Mouse (Mus musculus): ENCODE measurements around the gene Ttc17.
"Not testable (repeated sequence)": the region's sequence is repeated elsewhere in the genome, so short reads cannot be mapped to it uniquely, and the experiment has no call there.

The Ttc17 gene

GRCm38 (mm10) chr2:94406083-94406957, at the start of gene Ttc17:
TSS of gene Ttc17 (minus strand) at chr2:94406689.
- DNase-seq (ENCODE audit: low read depth in 2 of 2, low spot score in 2 of 2), result peak; percentile 83 to 84

- DNase-seq (ENCODE audit: low read depth in 2 of 2, low spot score in 2 of 2), result no peak
Measured at GRCm38 (mm10) chr2:94449643-94450042, 43.2 kb upstream of the Ttc17 start.

- DNase-seq (ENCODE audit: low read depth in 2 of 2, low spot score in 2 of 2), result no peak
Measured at GRCm38 (mm10) chr2:94436952-94437351, 30.5 kb upstream of the Ttc17 start.

GRCm38 (mm10) chr2:94435481-94435880, 29.0 kb upstream of the Ttc17 start:
- no peak for DNase-seq (ENCODE audit: low read depth in 2 of 2, low spot score in 2 of 2)

GRCm38 (mm10) chr2:94434833-94435232, 28.3 kb upstream of the Ttc17 start:
- DNase-seq (ENCODE audit: low read depth in 2 of 2, low spot score in 2 of 2), result no peak

- DNase-seq (ENCODE audit: low read depth in 2 of 2, low spot score in 2 of 2), result no peak
Measured at GRCm38 (mm10) chr2:94432214-94432613, 25.7 kb upstream of the Ttc17 start.

- DNase-seq (ENCODE audit: low read depth in 2 of 2, low spot score in 2 of 2), result no peak
Measured at GRCm38 (mm10) chr2:94428456-94428855, 22.0 kb upstream of the Ttc17 start.

- no peak for DNase-seq (ENCODE audit: low read depth in 2 of 2, low spot score in 2 of 2)
Measured at GRCm38 (mm10) chr2:94407441-94407840, 952 bp upstream of the Ttc17 start.

- peak in 1 of 2 experiments; percentile 23 for DNase-seq (ENCODE audit: low read depth in 2 of 2, low spot score in 2 of 2)
Measured at GRCm38 (mm10) chr2:94407021-94407420, 532 bp upstream of the Ttc17 start.

GRCm38 (mm10) chr2:94405397-94406082, 949 bp downstream of the Ttc17 start:
- no peak for DNase-seq (ENCODE audit: low read depth in 2 of 2, low spot score in 2 of 2)

- no peak for DNase-seq (ENCODE audit: low read depth in 2 of 2, low spot score in 2 of 2)
Measured at GRCm38 (mm10) chr2:94404512-94405240, 1.8 kb downstream of the Ttc17 start.

- DNase-seq (ENCODE audit: low read depth in 2 of 2, low spot score in 2 of 2), result no peak
Measured at GRCm38 (mm10) chr2:94402561-94402960, 3.9 kb downstream of the Ttc17 start.

GRCm38 (mm10) chr2:94402096-94402495, 4.4 kb downstream of the Ttc17 start:
- no peak for DNase-seq (ENCODE audit: low read depth in 2 of 2, low spot score in 2 of 2)

GRCm38 (mm10) chr2:94401006-94401405, 5.5 kb downstream of the Ttc17 start:
- DNase-seq (ENCODE audit: low read depth in 2 of 2, low spot score in 2 of 2), result no peak

- DNase-seq (ENCODE audit: low read depth in 2 of 2, low spot score in 2 of 2), result no peak
Measured at GRCm38 (mm10) chr2:94398138-94398970, 8.1 kb downstream of the Ttc17 start.

- no peak for DNase-seq (ENCODE audit: low read depth in 2 of 2, low spot score in 2 of 2)
Measured at GRCm38 (mm10) chr2:94397453-94397852, 9.0 kb downstream of the Ttc17 start.

GRCm38 (mm10) chr2:94396325-94396724, 10.2 kb downstream of the Ttc17 start:
- no peak for DNase-seq (ENCODE audit: low read depth in 2 of 2, low spot score in 2 of 2)

GRCm38 (mm10) chr2:94391127-94391526, 15.4 kb downstream of the Ttc17 start:
- DNase-seq (ENCODE audit: low read depth in 2 of 2, low spot score in 2 of 2), result not testable (repeated sequence)

- no peak for DNase-seq (ENCODE audit: low read depth in 2 of 2, low spot score in 2 of 2)
Measured at GRCm38 (mm10) chr2:94389000-94389399, 17.5 kb downstream of the Ttc17 start.

- DNase-seq (ENCODE audit: low read depth in 2 of 2, low spot score in 2 of 2), result no peak
Measured at GRCm38 (mm10) chr2:94387846-94388245, 18.6 kb downstream of the Ttc17 start.

- not testable (repeated sequence) for DNase-seq (ENCODE audit: low read depth in 2 of 2, low spot score in 2 of 2)
Measured at GRCm38 (mm10) chr2:94384483-94384882, 22.0 kb downstream of the Ttc17 start.
